Mouse (Mus musculus): ENCODE measurements around the gene Doc2a. TPM values are rescaled to one million over a fixed set of nuclear protein-coding genes. Genes with fewer than 3 reads are reported as not detected.
A peak's percentile ranks its signal among the peaks of the same experiment; 100 is the strongest.
"Not testable (repeated sequence)": the region's sequence is repeated elsewhere in the genome, so short reads cannot be mapped to it uniquely, and the experiment has no call there.

Doc2a gene
- polyA plus RNA-seq, 1 experiment from 2014 or later, result 0.89 TPM

GRCm38 (mm10) chr7:126898102-126898990 lies 51.1 kb downstream of the Doc2a start:
- Histone ChIP-seq H3K9ac (ENCODE audit: low read length) (peak overlapping the region; percentile 86), H3K4me3 (replicated peaks; ENCODE audit: low read length) (peak overlapping the region; percentile 69), H3K4me1 (ENCODE audit: control insufficient read depth, insufficient read depth, low read length) (peaks cover 15% of the 10 kb centered on the region), H3K27me3 (ENCODE audit: control insufficient read depth, insufficient read depth, low read length) (no peaks in the 10 kb centered on the region), H3K9me3 (replicated peaks; ENCODE audit: control insufficient read depth, low read length) (no peaks in the 10 kb centered on the region), H3K4me2 (ENCODE audit: low read depth, low read length) (peak overlapping the region; percentile 82), H3K36me3 (ENCODE audit: control insufficient read depth, insufficient read depth, low read length) (no peaks in the 10 kb centered on the region), H3K27ac (ENCODE audit: low read length) (peak overlapping the region; percentile 78)
- 11% methylated on average over 37 of the region's 37 CpGs for WGBS
- peak; percentile 98 for ATAC-seq (ENCODE audit: insufficient read depth, low FRiP score)

DNA sequence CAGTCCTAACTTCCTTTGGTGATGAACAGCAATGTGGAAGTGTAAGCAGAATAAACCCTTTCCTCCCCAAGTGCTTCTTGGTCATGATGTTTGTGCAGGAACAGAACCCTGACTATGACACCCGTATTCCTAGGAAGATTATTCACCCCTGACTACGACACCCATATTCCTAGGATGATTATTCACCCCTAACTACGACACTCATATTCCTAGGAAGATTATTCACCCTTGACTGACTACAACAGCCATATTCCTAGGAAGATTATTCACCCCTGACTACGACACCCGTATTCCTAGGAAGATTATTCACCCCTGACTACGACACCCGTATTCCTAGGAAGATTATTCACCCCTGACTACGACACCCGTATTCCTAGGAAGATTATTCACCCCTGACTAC lies 52.6 kb downstream of the Doc2a start:
- H3K27ac ChIP-seq (ENCODE audit: low read length); H3K4me2 ChIP-seq (ENCODE audit: low read depth, low read length); H3K9ac ChIP-seq (ENCODE audit: low read length); H3K9me3 ChIP-seq (replicated peaks; ENCODE audit: control insufficient read depth, low read length); H3K36me3 ChIP-seq (ENCODE audit: control insufficient read depth, insufficient read depth, low read length); ATAC-seq (ENCODE audit: insufficient read depth, low FRiP score); H3K27me3 ChIP-seq (ENCODE audit: control insufficient read depth, insufficient read depth, low read length); H3K4me3 ChIP-seq (replicated peaks; ENCODE audit: low read length): not testable (repeated sequence)
- peaks cover 15% of the 10 kb centered on the region for H3K4me1 ChIP-seq (ENCODE audit: control insufficient read depth, insufficient read depth, low read length)
- WGBS, result 95% methylated on average over 7 of the region's 9 CpGs

Other genes with a start within 250 kb of the Doc2a start
- 133 and 141 TPM in 2 replicates for gene Nupr1, start 216.6 kb upstream of the Doc2a start, polyA plus RNA-seq (2015; fragmentation: Nextera tagmentation; extraction: Ambion mirVana)
- 40.4 and 47.6 TPM in 2 replicates for gene Sgf29, start 198.1 kb upstream of the Doc2a start, polyA plus RNA-seq (2015; fragmentation: Nextera tagmentation; extraction: Ambion mirVana)
- 11.9 and 13.0 TPM in 2 replicates for gene Sult1a1, start 171.0 kb upstream of the Doc2a start, polyA plus RNA-seq (2015; fragmentation: Nextera tagmentation; extraction: Ambion mirVana)
- 93.0 and 107 TPM in 2 replicates for gene Bola2, start 152.0 kb upstream of the Doc2a start, polyA plus RNA-seq (2015; fragmentation: Nextera tagmentation; extraction: Ambion mirVana)
- gene Slx1b, start 151.6 kb upstream of the Doc2a start, polyA plus RNA-seq (2015; fragmentation: Nextera tagmentation; extraction: Ambion mirVana), result 9.0 and 9.5 TPM in 2 replicates
- gene Coro1a, start 139.6 kb upstream of the Doc2a start, polyA plus RNA-seq (2015; fragmentation: Nextera tagmentation; extraction: Ambion mirVana), result 45.8 and 55.5 TPM in 2 replicates
- 94.8 and 109 TPM in 2 replicates for gene Mapk3, start 87.8 kb upstream of the Doc2a start, polyA plus RNA-seq (2015; fragmentation: Nextera tagmentation; extraction: Ambion mirVana)
- gene Gdpd3, start 81.1 kb upstream of the Doc2a start, polyA plus RNA-seq (2015; fragmentation: Nextera tagmentation; extraction: Ambion mirVana), result 11.1 and 15.4 TPM in 2 replicates
- 60.6 and 65.9 TPM in 2 replicates for gene Ypel3, start 70.5 kb upstream of the Doc2a start, polyA plus RNA-seq (2015; fragmentation: Nextera tagmentation; extraction: Ambion mirVana)
- 0.27 and 0.47 TPM in 2 replicates for gene Tbx6, start 65.9 kb upstream of the Doc2a start, polyA plus RNA-seq (2015; fragmentation: Nextera tagmentation; extraction: Ambion mirVana)
- gene Ppp4c, start 54.9 kb upstream of the Doc2a start, polyA plus RNA-seq (2015; fragmentation: Nextera tagmentation; extraction: Ambion mirVana), result 180 and 192 TPM in 2 replicates
- gene Fam57b, start 49.7 kb upstream of the Doc2a start, polyA plus RNA-seq (2015; fragmentation: Nextera tagmentation; extraction: Ambion mirVana), result 1.1 and 1.3 TPM in 2 replicates
- not detected in 2 replicates for gene 4930451I11Rik, start 15.8 kb upstream of the Doc2a start, polyA plus RNA-seq (2015; fragmentation: Nextera tagmentation; extraction: Ambion mirVana)
- 22.9 and 24.4 TPM in 2 replicates for gene Hirip3, start 14.6 kb downstream of the Doc2a start, polyA plus RNA-seq (2015; fragmentation: Nextera tagmentation; extraction: Ambion mirVana)
- 62.2 and 64.8 TPM in 2 replicates for gene Ino80e, start 15.0 kb downstream of the Doc2a start, polyA plus RNA-seq (2015; fragmentation: Nextera tagmentation; extraction: Ambion mirVana)
- 40.1 and 43.3 TPM in 2 replicates for gene Taok2, start 37.3 kb downstream of the Doc2a start, polyA plus RNA-seq (2015; fragmentation: Nextera tagmentation; extraction: Ambion mirVana)
- 30.2 and 34.1 TPM in 2 replicates for gene Tmem219, start 75.5 kb downstream of the Doc2a start, polyA plus RNA-seq (2015; fragmentation: Nextera tagmentation; extraction: Ambion mirVana)
- 11.3 and 12.8 TPM in 2 replicates for gene Kctd13, start 81.5 kb downstream of the Doc2a start, polyA plus RNA-seq (2015; fragmentation: Nextera tagmentation; extraction: Ambion mirVana)
- 0.18 and 0.45 TPM in 2 replicates for gene Asphd1, start 102.2 kb downstream of the Doc2a start, polyA plus RNA-seq (2015; fragmentation: Nextera tagmentation; extraction: Ambion mirVana)
- 1.3 and 1.9 TPM in 2 replicates for gene Sez6l2, start 103.1 kb downstream of the Doc2a start, polyA plus RNA-seq (2015; fragmentation: Nextera tagmentation; extraction: Ambion mirVana)
- gene Cdipt, start 128.5 kb downstream of the Doc2a start, polyA plus RNA-seq (2015; fragmentation: Nextera tagmentation; extraction: Ambion mirVana), result 110 and 125 TPM in 2 replicates
- gene Cdiptos, start 128.7 kb downstream of the Doc2a start, polyA plus RNA-seq (2015; fragmentation: Nextera tagmentation; extraction: Ambion mirVana), result 1.5 and 2.1 TPM in 2 replicates
- gene Mvp, start 167.2 kb downstream of the Doc2a start, polyA plus RNA-seq (2015; fragmentation: Nextera tagmentation; extraction: Ambion mirVana), result 28.0 and 28.3 TPM in 2 replicates
- 0.36 TPM in 1 of 2 replicates, not detected in the other for gene Pagr1b, start 169.1 kb downstream of the Doc2a start, polyA plus RNA-seq (2015; fragmentation: Nextera tagmentation; extraction: Ambion mirVana)
- gene Pagr1a, start 169.9 kb downstream of the Doc2a start, polyA plus RNA-seq (2015; fragmentation: Nextera tagmentation; extraction: Ambion mirVana), result 43.5 and 56.6 TPM in 2 replicates
- gene Gm42742, start 173.7 kb downstream of the Doc2a start, polyA plus RNA-seq (2015; fragmentation: Nextera tagmentation; extraction: Ambion mirVana), result 31.1 and 39.0 TPM in 2 replicates
- 8.5 and 9.6 TPM in 2 replicates for gene Prrt2, start 173.8 kb downstream of the Doc2a start, polyA plus RNA-seq (2015; fragmentation: Nextera tagmentation; extraction: Ambion mirVana)
- gene Maz, start 179.6 kb downstream of the Doc2a start, polyA plus RNA-seq (2015; fragmentation: Nextera tagmentation; extraction: Ambion mirVana), result 23.2 and 27.9 TPM in 2 replicates
- 91.5 and 92.2 TPM in 2 replicates for gene Kif22, start 195.1 kb downstream of the Doc2a start, polyA plus RNA-seq (2015; fragmentation: Nextera tagmentation; extraction: Ambion mirVana)
- 29.5 and 61.7 TPM in 2 replicates for gene Zg16, start 239.9 kb downstream of the Doc2a start, polyA plus RNA-seq (2015; fragmentation: Nextera tagmentation; extraction: Ambion mirVana)
- gene AI467606, start 243.9 kb downstream of the Doc2a start, polyA plus RNA-seq (2015; fragmentation: Nextera tagmentation; extraction: Ambion mirVana), result 6.6 and 7.5 TPM in 2 replicates

Data from stomach, embryonic 16.5 days (tissue).